Mouse (Mus musculus): ENCODE data around the gene Gga1. TPM values are rescaled to one million over a fixed set of nuclear protein-coding genes. Genes with fewer than 3 reads are reported as not detected.

Gga1 gene
- polyA plus RNA-seq (2014; fragmentation: Illumina TruSeq; extraction: RNeasy Lipid Tissue Mini Kit (QIAGEN cat#74804); ENCODE audit: low read depth, low replicate concordance): 3.3 TPM

DNA sequence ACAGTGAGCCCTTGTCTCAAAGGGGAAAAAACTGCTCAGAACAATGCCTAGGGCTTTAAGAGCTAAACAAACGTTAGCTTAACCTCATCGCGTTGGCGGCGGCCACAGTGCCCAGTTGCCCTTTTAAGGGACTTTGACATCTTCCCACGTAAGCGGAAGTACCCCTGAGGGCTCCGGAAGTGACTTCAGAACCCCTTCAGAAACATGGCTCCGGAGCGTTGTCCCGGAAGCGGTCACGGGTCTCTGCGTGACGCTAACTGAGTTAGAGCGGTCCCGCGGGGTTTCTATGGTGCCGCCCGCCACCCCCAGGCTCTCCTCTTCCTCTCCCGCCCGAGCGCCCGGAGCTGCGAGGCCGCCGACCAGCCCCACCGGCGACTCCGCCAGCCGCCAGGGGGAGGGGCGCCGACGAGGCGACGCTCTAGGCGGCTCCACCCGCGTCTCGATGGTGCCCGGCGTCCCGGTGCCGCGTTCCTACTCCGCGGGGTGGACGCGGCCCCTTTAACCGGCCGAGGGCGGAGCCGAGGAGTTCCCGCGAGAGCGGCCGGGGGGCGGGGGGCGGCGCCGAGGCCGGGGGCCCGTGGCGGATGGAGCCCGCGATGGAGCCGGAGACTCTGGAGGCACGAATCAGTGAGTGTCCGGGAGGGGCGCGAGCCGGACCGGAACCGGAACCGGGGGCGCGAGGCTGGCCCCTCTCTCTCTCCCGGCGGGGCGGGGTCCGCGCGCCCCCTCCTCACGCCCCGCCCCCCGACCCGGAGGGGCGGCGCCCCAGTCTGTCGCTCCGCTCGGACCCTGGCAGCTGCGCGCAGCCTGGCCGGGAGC, at the start of gene Gga1:
Gene Gga1 (plus strand): TSS at position 200 of the 819 bp plus-strand sequence.

DNA sequence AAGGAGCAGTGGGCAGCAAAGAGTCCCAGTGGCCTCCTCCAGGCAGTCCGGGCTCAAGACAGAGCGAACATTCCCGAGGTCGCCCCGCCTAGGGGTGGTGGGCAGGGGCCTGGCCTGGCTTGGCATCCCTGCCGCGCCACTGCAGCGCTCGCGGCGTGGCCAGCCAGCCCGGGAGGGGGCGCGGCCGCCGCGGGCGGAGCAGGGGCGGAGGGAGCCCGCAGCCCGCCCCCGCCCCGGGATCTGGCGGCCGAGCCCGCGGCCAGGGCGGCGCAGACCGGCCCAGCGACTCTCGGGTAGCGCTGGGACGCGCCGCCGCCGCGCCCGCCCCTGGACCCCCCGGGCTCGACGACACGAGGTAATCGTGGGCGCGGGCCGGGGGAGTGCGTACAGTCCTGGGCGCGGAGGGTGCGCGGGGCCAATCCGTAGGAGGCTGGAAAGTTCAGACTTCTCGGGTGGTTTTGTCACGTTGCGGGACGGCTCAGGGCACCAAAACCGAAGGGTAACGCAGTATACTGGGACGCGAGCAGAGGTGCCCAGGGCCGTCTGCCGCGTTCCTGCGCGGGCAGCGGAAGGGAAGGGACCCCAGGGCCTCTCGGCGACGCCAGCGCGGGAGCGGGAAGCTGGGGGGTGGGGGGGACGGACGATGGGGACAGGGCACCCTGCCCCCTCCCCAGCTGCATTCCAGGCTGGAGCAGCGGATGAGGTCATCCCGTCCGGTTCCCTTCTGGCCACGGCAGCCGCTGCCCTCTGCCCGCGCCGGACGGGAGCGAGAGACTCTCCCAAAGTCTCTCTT, 34.4 kb upstream of the Gga1 start, which contains the start of gene Cdc42ep1:
Gene Cdc42ep1 (plus strand): TSS at position 254 of the 793 bp plus-strand sequence.

DNA sequence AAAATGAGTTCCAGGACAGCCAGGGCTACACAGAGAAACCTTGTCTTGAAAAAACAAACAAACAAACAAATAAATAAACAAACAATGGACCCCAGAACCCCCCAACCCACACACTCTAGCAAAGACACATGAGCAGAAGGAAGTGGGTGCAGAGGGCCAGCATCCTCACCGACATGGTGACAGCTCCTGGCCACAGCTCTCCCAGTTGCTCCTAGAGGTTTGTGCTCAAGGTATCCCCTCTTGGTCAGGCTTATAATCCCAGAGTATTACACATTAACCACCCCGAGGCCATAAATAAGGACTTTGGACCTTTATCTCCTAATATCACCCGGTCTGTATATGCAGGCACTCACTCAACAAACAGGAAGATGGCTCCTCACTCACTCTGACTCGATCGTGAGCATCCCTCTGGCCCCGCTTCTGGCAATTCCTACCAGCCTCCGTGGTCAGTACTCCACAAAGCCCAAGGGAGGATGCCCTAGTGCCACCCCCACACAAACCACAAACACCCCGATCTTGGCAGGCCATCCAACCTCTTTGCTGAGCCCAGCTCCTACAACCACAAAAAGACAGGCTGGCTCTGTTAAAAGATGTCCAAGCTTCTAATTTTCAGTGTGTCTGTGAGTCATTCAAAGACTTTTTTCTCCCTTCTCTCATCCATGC, 21.6 kb upstream of the Gga1 start, which contains the start of gene Lgals2:
Gene Lgals2 (minus strand): TSS at position 227 of the 663 bp plus-strand sequence.

DNA sequence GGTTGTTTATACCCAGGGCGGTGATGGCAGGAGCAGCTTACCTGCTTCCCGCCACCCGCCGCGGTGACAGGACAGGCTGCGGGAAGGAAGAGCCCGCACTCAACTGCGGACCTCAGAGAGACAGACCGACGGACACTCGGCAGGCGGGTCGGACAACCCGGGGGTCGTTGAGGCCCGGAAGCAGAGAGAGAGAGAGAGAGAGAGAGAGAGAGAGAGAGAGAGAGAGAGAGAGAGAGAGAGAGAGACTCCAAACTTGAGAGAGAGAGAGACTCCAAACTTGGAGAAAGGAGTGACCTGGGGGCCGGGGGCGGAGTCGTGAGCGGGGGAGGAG, 22.4 kb downstream of the Gga1 start, which contains the start of gene Gm49510:
Gene Gm49510 (plus strand): TSS at position 259 of the 331 bp plus-strand sequence.

DNA sequence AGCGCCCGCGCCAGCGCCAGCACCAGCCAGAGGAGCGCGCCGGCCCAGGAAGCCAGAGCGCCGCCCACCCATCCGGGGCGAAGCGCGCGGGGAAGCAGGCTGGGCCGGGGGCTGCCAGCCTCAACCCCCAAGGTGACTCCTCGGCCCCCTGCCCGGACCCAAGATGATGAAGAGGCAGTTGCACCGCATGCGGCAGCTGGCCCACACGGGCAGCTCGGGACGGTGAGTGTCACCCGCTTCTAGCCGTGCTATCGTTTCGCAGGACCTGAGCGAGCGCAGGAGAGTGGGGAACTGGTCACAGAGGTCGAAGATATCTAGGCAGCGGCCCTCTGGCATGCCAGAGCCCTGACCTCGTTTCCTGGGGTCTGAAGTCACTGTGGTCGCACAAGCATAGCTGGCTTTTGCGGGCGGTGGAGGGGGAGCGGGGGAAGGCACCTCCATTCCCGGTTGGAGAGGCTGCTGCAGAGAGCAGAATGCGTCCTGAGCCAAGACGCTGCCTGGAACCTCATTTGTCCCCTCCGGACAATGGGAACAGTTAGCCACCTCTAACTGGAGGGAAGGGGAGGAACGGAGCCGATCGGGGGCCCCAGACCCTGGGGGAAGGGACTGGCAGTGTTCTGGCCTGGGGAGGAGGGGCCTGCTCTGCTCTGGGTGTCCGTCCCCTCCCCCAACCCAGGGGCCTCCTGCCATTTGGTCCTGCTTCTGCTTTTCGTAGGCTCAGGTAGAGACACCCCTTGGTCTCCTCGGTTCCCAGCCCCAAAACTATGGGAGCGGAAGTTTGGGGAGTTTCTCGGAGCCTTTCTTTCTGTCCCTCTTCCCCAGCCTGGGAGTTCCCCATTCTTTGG, 23.0 kb downstream of the Gga1 start, which contains the start of gene Sh3bp1:
Gene Sh3bp1 (plus strand): TSS at position 29 of the 845 bp plus-strand sequence.

DNA sequence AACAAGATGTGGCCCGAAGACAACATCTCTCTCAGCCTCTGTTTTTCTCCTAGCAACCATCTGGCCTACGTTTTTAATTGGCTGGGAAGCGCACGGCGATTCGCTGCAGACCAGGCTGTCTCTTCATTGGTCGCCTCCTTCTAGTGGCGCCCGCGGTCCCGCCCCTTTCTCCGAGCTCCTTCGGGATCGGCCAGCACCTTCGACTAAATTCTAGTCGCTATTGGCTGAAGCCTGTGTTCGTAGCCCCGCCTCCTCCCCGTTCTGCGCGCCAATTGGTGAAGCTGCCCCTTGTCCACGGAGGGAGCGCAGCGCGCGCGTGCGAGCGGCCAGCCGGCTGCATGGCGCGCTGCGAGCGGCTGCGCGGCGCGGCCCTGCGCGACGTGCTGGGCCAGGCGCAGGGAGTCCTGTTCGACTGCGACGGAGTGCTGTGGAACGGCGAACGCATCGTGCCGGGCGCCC, 36.7 kb downstream of the Gga1 start, which contains the start of gene Pdxp:
Gene Pdxp (plus strand): TSS at position 288 of the 459 bp plus-strand sequence.

DNA sequence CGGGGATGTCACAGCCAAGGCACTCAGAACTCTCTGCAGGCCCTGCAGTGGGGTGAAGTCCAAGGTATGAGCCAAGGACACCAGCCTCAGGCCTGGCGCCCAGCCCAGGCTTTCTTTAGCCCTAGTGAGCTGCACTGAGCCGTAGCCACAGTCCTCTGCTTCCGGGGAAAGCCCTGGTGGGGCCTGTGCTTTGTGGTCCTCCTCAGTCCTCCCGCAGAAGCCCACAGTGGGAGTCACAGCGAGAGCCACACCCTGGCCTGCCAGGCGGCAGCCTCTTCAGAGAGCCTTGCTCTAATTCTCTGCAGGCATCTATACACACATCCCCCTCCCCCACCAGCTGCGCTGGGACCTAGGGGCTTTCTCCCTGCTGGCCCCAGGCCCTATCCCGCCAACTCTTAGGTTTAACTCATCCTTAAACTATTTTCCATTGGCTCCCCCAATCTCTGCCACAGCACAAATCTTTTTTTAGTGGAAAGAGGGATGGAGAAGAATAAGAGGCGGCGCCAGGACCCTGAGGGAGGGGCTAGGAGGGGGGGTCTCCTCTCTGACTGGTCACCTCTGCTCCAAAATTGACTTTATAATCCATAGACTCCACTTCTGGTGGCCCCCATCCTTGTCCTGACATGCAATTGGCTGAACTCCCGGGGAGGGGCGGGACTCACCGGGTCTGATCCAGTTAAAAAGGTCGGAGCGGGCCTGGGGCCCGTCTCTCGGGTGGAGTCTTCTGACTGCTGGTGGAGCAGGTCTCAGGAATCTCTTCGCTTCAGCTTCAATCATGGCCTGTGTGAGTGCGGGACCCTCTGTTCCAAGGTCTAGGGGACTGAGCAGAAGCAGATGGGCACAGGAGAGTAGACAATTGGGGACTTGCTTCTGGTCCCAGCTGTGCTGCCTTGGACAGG, 49.3 kb downstream of the Gga1 start, which contains the start of gene Lgals1:
Gene Lgals1 (plus strand): TSS at position 705 of the 899 bp plus-strand sequence.

DNA sequence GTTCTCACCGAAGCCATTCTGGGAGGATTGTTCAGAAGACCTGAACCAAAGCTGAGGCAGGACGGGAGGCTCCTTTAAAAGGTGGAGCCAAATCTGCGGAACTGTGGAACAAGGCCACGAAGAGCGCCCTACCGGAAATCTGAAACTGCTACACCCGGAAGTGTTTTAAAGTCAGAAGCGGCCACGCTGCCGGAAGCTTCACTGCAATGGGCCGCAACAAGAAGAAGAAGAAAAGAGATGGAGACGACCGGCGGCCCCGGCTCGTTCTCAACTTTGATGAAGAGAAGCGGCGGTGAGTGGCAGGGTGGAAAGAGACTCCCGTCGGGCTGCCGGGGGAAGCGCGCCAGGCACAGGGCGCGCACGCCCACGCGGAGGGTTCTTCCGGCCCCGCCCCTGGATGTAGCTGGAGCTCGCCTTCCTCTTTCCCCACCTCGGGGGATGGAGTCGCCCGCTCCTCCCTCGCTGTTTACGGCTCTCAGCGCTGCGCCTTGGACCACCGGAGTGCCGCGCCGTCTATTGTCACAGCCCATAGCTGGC, 57.9 kb downstream of the Gga1 start, which contains the start of gene Nol12:
Gene Nol12 (plus strand): TSS at position 150 of the 537 bp plus-strand sequence.

Other genes with a start within 250 kb of the Gga1 start
- 0.27 TPM for gene Elfn2, start 158.4 kb upstream of the Gga1 start, polyA plus RNA-seq (2014; fragmentation: Illumina TruSeq; extraction: RNeasy Lipid Tissue Mini Kit (QIAGEN cat#74804); ENCODE audit: low read depth, low replicate concordance)
- not detected for gene Mfng, start 103.7 kb upstream of the Gga1 start, polyA plus RNA-seq (2014; fragmentation: Illumina TruSeq; extraction: RNeasy Lipid Tissue Mini Kit (QIAGEN cat#74804); ENCODE audit: low read depth, low replicate concordance)
- gene Card10, start 74.1 kb upstream of the Gga1 start, polyA plus RNA-seq (2014; fragmentation: Illumina TruSeq; extraction: RNeasy Lipid Tissue Mini Kit (QIAGEN cat#74804); ENCODE audit: low read depth, low replicate concordance): 0.15 TPM
- 0.07 TPM for gene Cdc42ep1, start 34.6 kb upstream of the Gga1 start, polyA plus RNA-seq (2014; fragmentation: Illumina TruSeq; extraction: RNeasy Lipid Tissue Mini Kit (QIAGEN cat#74804); ENCODE audit: low read depth, low replicate concordance)
- 0.45 TPM for gene Lgals2, start 21.7 kb upstream of the Gga1 start, polyA plus RNA-seq (2014; fragmentation: Illumina TruSeq; extraction: RNeasy Lipid Tissue Mini Kit (QIAGEN cat#74804); ENCODE audit: low read depth, low replicate concordance)
- not detected for gene Gm49510, start 22.5 kb downstream of the Gga1 start, polyA plus RNA-seq (2014; fragmentation: Illumina TruSeq; extraction: RNeasy Lipid Tissue Mini Kit (QIAGEN cat#74804); ENCODE audit: low read depth, low replicate concordance)
- not detected for gene Sh3bp1, start 22.6 kb downstream of the Gga1 start, polyA plus RNA-seq (2014; fragmentation: Illumina TruSeq; extraction: RNeasy Lipid Tissue Mini Kit (QIAGEN cat#74804); ENCODE audit: low read depth, low replicate concordance)
- 0.49 TPM for gene Pdxp, start 36.7 kb downstream of the Gga1 start, polyA plus RNA-seq (2014; fragmentation: Illumina TruSeq; extraction: RNeasy Lipid Tissue Mini Kit (QIAGEN cat#74804); ENCODE audit: low read depth, low replicate concordance)
- 5.7 TPM for gene Lgals1, start 49.5 kb downstream of the Gga1 start, polyA plus RNA-seq (2014; fragmentation: Illumina TruSeq; extraction: RNeasy Lipid Tissue Mini Kit (QIAGEN cat#74804); ENCODE audit: low read depth, low replicate concordance)
- 13.6 TPM for gene Nol12, start 57.7 kb downstream of the Gga1 start, polyA plus RNA-seq (2014; fragmentation: Illumina TruSeq; extraction: RNeasy Lipid Tissue Mini Kit (QIAGEN cat#74804); ENCODE audit: low read depth, low replicate concordance)
- 0.59 TPM for gene Triobp, start 70.5 kb downstream of the Gga1 start, polyA plus RNA-seq (2014; fragmentation: Illumina TruSeq; extraction: RNeasy Lipid Tissue Mini Kit (QIAGEN cat#74804); ENCODE audit: low read depth, low replicate concordance)
- 11.0 TPM for gene H1f0, start 151.3 kb downstream of the Gga1 start, polyA plus RNA-seq (2014; fragmentation: Illumina TruSeq; extraction: RNeasy Lipid Tissue Mini Kit (QIAGEN cat#74804); ENCODE audit: low read depth, low replicate concordance)
- gene Galr3, start 164.7 kb downstream of the Gga1 start, polyA plus RNA-seq (2014; fragmentation: Illumina TruSeq; extraction: RNeasy Lipid Tissue Mini Kit (QIAGEN cat#74804); ENCODE audit: low read depth, low replicate concordance): not detected
- gene Ankrd54, start 185.7 kb downstream of the Gga1 start, polyA plus RNA-seq (2014; fragmentation: Illumina TruSeq; extraction: RNeasy Lipid Tissue Mini Kit (QIAGEN cat#74804); ENCODE audit: low read depth, low replicate concordance): 16.7 TPM
- gene Eif3l, start 198.0 kb downstream of the Gga1 start, polyA plus RNA-seq (2014; fragmentation: Illumina TruSeq; extraction: RNeasy Lipid Tissue Mini Kit (QIAGEN cat#74804); ENCODE audit: low read depth, low replicate concordance): 67.2 TPM
- 14.5 TPM for gene Micall1, start 231.7 kb downstream of the Gga1 start, polyA plus RNA-seq (2014; fragmentation: Illumina TruSeq; extraction: RNeasy Lipid Tissue Mini Kit (QIAGEN cat#74804); ENCODE audit: low read depth, low replicate concordance)

Data from testis, adult 10 weeks (tissue).